Mouse (Mus musculus) G1E (cell line): ENCODE results near the gene Perm1. TPM values are rescaled to one million over a fixed set of nuclear protein-coding genes. Genes with fewer than 3 reads are reported as not detected.

ENCODE experiments used
- ATAC-seq: 2 replicates; pipeline ENCODE4 v1.8.0; 2016; ENCODE audit warnings: mild to moderate bottlenecking; ENCODE audit not compliant: insufficient number of reproducible peaks, poor library complexity, low FRiP score, severe bottlenecking; ENCODE audit errors: extremely low read depth
- DNase-seq: peaks from one replicate; pipeline ENCODE4 v3.0.0; 2012; ENCODE audit warnings: low spot score
- H3K27me3 ChIP-seq: 2 replicates; pipeline ENCODE4 v1.6.1; 2012; ENCODE audit warnings: mild to moderate bottlenecking, low read length, inconsistent platforms; ENCODE audit not compliant: insufficient read depth
- H3K36me3 ChIP-seq: replicated peaks from 2 replicates; pipeline ENCODE3; 2012; ENCODE audit warnings: mild to moderate bottlenecking, inconsistent platforms
- H3K4me1 ChIP-seq: 2 replicates; pipeline ENCODE4 v1.6.1; 2012; ENCODE audit warnings: low read depth, low read length, inconsistent platforms, mixed read lengths; ENCODE audit not compliant: insufficient read depth
- H3K4me3 ChIP-seq: 2 replicates; pipeline ENCODE4 v1.5.1; 2012; ENCODE audit warnings: low read depth, mild to moderate bottlenecking, inconsistent platforms, low read length, moderate library complexity, mixed read lengths
- H3K9me3 ChIP-seq: replicated peaks from 2 replicates; pipeline ENCODE4 v1.6.1; 2012; ENCODE audit warnings: inconsistent platforms
- CTCF ChIP-seq: IDR thresholded peaks from 2 replicates; pipeline ENCODE4 v1.5.1; 2012; ENCODE audit warnings: low read depth, low read length, inconsistent platforms, mixed read lengths
- GATA1 ChIP-seq: IDR thresholded peaks from 2 replicates; pipeline ENCODE4 v1.6.1; 2012; ENCODE audit warnings: borderline replicate concordance, low read length, inconsistent platforms, mixed read lengths
- GATA2 ChIP-seq: IDR thresholded peaks from 2 replicates; pipeline ENCODE4 v1.6.1; 2012; ENCODE audit warnings: low read depth, low read length, inconsistent platforms, borderline replicate concordance
- POLR2AphosphoS5 ChIP-seq: IDR thresholded peaks from 2 replicates; pipeline ENCODE4 v1.6.1; 2012; ENCODE audit warnings: low read depth, low read length, inconsistent platforms; ENCODE audit not compliant: insufficient replicate concordance
- TAL1 ChIP-seq: conservative IDR thresholded peaks from 2 replicates; pipeline ENCODE4 v1.6.1; 2012; ENCODE audit warnings: low read depth, low read length, inconsistent platforms, mixed read lengths
- polyA plus RNA-seq: library from polyadenylated mRNA; stranded (reverse); fragments of >175 nt; gene quantifications from 2 replicates; pipeline ENCODE4 v1.2.3, GENCODE M21; 2012
- total RNA-seq, 2 experiments: library from RNA; stranded (forward) in 1 of 2; stranded (reverse) in 1 of 2; fragments of 200-1000 nt in 1 of 2; fragments of >200 nt in 1 of 2; fragmentation: Nextera tagmentation in 1 of 2; gene quantifications; 2 replicates each; pipeline ENCODE4 v1.2.3; 2014 to 2017

Perm1 gene
- total and polyA plus RNA-seq, 3 experiments, result 0.05 TPM; not detected in 2

DNA sequence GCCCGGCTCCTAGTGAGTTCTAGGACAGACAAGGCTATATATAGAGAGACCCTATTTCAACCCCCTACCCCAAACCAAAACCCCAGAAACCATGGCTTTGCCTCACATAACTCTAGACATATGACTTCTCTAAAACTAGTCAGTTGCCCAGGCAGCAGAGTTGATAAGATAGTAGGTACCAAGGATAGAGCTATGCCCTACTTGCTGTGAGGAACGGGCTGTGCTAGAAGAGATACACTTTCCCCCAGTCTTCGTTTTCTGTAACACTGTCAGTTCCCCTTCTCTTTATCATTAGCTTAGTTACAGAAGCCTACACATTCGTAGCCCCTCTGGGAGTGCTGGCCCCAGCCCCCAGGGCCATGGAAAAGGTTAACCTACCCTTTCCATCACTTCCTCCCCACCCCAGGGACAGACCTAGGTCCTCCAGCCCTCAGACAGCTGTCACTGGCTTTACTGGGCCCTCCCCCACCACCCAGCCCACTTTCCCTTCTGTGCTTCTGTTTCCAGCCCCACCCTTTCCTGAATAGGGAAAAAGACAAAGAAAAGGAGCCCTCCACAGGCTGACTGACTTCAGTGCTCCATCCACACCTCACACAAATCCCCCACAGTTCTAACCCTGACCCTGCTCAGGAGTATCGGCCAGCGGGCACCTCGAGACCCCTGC, 31.2 kb upstream of the Perm1 start:
- Histone ChIP-seq H3K4me3 (no peak overlapping the region), H3K9me3 (no peaks in the 10 kb centered on the region), H3K4me1 (no peaks in the 10 kb centered on the region; the same call in 1 of the 2 replicates), H3K36me3 (no peaks in the 10 kb centered on the region), H3K27me3 (peaks cover 24% of the 10 kb centered on the region)
- TF ChIP-seq CTCF (no peak), GATA2 (no peak), TAL1 (no peak), GATA1 (no peak)
- DNase-seq, result no peak
- ATAC-seq, result no peak

DNA sequence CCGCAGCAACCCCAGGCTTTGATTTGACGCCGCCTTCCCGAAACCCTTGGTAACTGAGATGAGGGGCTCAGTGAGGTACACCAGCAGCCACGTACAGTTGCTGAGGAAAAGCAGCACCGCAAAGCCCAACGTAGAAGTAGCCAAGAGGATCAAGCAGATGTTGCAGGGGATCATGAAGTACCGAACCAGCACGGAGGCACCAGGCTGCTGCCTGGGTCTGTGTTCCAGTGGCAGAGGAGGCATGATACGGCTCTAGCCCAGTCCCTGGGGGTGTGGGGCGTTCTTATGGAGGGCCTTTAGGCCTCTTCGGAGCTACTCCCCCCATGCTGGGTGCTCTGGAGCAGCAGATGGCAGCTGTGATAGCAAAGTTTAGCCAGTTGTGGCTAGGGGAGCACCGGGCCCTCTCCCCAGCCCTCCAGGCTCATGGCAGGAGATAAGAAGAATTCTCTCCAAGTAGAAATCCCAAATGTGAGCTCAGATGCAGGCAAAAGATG, 30.2 kb upstream of the Perm1 start:
- peaks cover 31% of the 10 kb centered on the region for H3K27me3 ChIP-seq
- no peaks in the 10 kb centered on the region for H3K9me3 ChIP-seq
- H3K4me1 ChIP-seq, result no peaks in the 10 kb centered on the region; the same call in 1 of the 2 replicates
- no peak overlapping the region for H3K4me3 ChIP-seq
- TF ChIP-seq CTCF (no peak), TAL1 (no peak), GATA1 (no peak), GATA2 (no peak), POLR2AphosphoS5 (no peak)
- no peaks in the 10 kb centered on the region for H3K36me3 ChIP-seq
- ATAC-seq (no peak), DNase-seq (no peak)

DNA sequence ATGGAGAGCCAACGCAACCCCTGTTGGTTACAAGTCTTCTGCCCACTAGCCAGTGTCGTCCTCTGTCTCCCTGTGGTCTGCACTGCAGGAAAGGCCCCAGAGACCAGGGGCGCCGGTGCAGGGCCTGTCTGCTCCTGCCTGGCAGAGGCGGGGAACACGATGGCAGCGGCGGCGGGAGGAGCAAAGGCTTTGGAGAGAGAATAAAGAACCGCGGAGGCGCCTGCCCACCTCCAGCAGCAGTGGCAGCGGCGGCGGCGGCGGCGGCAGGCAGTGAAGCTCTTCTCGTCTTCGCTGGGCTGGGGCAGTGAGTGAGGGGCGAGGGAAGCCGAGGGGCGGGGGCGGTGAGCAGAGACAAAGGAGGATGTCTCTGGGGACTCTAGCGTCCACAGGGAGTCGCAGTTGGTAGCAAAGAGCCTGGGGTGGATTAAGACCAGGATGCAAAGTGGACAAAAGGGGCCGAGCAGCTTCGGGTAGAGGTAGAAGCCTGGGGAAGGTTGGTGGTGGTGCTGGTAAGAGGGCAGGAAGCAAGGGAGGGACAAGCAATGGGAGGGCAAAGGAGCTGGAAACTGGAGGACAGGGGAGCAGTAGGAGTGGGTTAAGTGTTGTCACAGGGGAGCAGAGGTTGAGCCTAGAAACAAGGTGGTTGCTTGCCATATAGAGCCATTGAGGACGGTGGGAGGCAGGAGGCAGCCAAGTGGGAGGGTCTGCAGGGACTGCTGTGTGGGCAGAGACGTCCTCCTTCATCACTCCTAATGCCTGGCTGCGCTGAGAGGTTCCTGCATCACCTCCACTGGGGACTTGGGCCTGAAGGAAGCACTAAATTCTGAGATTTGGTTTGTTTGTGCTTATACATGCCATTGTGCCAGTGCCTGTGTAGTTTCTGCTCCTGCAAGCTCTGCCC, 29.5 kb upstream of the Perm1 start:
- no peak for DNase-seq
- Histone ChIP-seq H3K9me3 (no peaks in the 10 kb centered on the region), H3K4me3 (no peak overlapping the region), H3K27me3 (peaks cover 34% of the 10 kb centered on the region), H3K4me1 (no peaks in the 10 kb centered on the region; the same call in 1 of the 2 replicates), H3K36me3 (no peaks in the 10 kb centered on the region)
- no peak for ATAC-seq
- TF ChIP-seq TAL1, result no peak
- no peak for TF ChIP-seq GATA1
- TF ChIP-seq GATA2, result no peak
- no peak for TF ChIP-seq CTCF
- no peak for TF ChIP-seq POLR2AphosphoS5

DNA sequence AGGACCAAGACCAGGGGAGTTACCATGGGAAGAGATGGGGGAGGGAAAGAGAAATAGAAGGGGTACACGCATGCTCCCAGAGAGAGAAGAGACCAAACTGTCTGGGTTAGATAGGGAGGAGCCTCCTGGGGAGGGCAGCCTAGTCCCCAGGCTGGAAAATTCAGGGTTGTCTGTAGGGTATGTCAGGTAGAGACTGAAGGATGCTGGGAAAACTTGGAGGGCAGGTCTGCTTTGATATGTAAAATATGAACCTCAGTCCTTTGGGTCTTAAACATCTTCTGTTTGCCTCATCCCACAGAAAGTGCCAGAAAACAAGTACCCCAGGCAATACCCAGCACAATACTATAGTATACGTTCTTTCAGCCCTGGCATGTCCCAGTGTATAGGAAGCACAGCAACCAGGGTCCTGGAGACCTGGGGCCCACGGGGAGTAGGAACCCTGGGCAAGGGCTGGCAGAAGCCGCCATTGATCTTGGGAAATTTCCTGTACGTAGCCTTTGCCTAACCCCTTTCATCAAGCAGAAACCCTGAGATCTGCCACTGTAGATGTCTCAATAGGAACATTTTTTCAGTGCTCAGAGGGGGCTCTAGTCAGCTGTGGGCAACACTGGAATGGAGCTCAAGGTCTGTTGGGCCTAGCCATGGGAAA, 27.4 kb upstream of the Perm1 start:
- no peaks in the 10 kb centered on the region for H3K9me3 ChIP-seq
- H3K4me1 ChIP-seq, result no peaks in the 10 kb centered on the region; the same call in 1 of the 2 replicates
- no peak overlapping the region for H3K4me3 ChIP-seq
- peaks cover 52% of the 10 kb centered on the region for H3K27me3 ChIP-seq
- ATAC-seq, result no peak
- DNase-seq, result no peak
- H3K36me3 ChIP-seq, result no peaks in the 10 kb centered on the region
- TF ChIP-seq GATA2 (no peak), TAL1 (no peak), GATA1 (no peak), CTCF (no peak), POLR2AphosphoS5 (no peak)

DNA sequence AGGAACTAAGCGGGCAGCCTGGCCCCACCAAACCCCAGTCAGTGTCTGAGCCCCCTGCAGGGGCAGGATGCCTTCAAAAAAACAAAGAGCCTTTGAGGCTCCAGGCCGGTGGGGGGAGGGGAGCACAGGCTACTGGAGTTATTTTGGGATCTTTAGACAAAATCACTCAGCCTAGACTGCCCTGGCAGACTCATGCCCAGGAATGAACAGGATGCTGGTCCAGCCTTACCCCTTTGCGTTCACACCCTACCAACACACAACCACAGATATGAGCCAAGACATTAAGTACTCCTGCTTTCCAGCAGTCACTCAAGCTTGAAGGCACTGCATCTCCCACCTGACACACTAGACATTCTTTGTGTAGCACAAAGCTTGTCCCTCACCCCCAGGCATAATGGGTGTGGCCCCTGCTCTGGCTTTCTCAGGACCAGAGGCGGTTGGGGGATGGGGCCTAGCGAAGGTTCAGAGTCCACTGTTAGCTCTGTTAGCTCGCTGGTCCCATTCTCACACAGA, 26.8 kb upstream of the Perm1 start:
- peaks cover 57% of the 10 kb centered on the region for H3K27me3 ChIP-seq
- TF ChIP-seq GATA2 (no peak), POLR2AphosphoS5 (no peak), TAL1 (no peak), GATA1 (no peak), CTCF (no peak)
- no peaks in the 10 kb centered on the region for H3K36me3 ChIP-seq
- H3K9me3 ChIP-seq, result no peaks in the 10 kb centered on the region
- no peak overlapping the region for H3K4me3 ChIP-seq
- DNase-seq (no peak), ATAC-seq (no peak)
- no peaks in the 10 kb centered on the region; the same call in 1 of the 2 replicates for H3K4me1 ChIP-seq
